Mouse (Mus musculus): ENCODE measurements around the gene Nr1i3. TPM values are rescaled to one million over a fixed set of nuclear protein-coding genes. Genes with fewer than 3 reads are reported as not detected.
"Not testable (repeated sequence)": the region's sequence is repeated elsewhere in the genome, so short reads cannot be mapped to it uniquely, and the experiment has no call there.

Nr1i3 gene
- total RNA-seq, 4 experiments from 2014 or later: 0.14 to 0.55 (median 0.31) TPM

- DNase-seq (ENCODE audit: low spot score in 2 of 2): no peak
Observed at GRCm38 (mm10) chr1:171230215-171230614, 16.4 kb downstream of the Nr1i3 start.

- DNase-seq (ENCODE audit: low spot score in 2 of 2): no peak
Observed at GRCm38 (mm10) chr1:171231844-171232243, 18.1 kb downstream of the Nr1i3 start.

GRCm38 (mm10) chr1:171232348-171232747 lies 18.6 kb downstream of the Nr1i3 start:
- DNase-seq (ENCODE audit: low spot score in 2 of 2): no peak

DNA sequence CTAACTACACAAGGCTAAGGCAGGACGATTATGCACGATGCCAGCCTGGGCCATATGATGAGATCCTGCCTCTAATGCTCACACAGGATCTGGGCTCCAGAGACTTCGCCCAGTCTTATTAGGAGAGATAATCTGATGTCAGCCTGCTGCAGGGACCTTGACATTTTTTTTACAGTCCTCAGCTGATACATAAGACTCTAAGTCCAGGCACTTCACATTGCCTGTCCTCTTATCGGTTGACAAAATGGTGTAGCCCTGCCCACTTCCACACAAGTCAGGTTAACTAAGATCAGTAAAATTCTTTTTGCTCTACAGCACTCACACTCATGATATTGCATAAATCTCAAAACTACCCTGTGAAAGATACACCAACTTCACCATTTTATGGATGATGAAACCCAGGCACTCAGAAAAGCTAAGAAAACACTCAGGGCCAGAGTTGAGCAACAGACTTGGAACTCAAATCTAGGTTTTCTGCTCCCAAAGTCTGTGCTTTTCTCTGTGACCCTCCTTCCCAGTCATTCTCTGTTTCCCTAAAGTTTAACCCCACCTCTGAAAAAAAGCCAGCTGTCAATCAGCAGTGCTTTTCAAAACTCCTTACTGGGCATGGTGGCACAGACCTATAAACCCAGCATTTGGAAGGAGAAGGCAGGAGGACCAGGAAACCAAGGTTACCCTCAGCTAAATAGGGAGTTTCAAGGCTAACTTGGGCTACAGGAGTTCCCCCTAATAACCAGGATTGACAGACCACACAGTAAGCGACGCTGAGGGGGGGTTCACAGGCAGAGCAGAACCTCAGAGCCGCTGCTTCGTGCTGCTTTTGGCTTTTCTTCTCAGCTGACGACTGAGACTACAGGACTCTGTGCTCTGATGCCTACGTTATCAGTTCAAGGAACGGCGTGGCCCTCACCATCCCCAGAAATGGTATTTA lies 19.3 kb downstream of the Nr1i3 start:
- no peak for DNase-seq (ENCODE audit: low spot score in 2 of 2)

GRCm38 (mm10) chr1:171234126-171234525 lies 20.4 kb downstream of the Nr1i3 start, which contains the start of gene Fcer1g:
Gene Fcer1g, minus strand, starts transcription at chr1:171234365.
- no peak for DNase-seq (ENCODE audit: low spot score in 2 of 2)

- no peak for DNase-seq (ENCODE audit: low spot score in 2 of 2)
Observed at GRCm38 (mm10) chr1:171234538-171234937, 20.8 kb downstream of the Nr1i3 start.

DNA sequence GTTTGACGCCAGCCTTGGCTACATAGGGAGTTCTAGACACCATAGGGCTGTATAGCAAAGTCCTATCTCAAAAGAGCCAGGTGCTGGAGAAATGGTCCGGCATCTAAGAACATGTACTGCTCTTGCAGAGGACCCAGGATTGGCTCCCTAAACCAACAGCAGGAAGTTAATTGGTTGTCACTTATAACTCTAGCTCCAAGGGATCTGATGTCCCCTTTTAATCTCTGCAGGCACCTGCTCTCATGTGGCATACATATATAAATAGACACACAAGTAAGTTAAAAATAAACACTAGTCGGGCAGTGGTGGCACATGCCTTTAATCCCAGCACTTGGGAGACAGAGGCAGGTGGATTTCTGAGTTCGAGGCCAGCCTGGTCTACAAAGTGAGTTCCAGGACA lies 22.0 kb downstream of the Nr1i3 start:
- DNase-seq (ENCODE audit: low spot score in 2 of 2): no peak

GRCm38 (mm10) chr1:171237438-171237837 lies 23.7 kb downstream of the Nr1i3 start:
- DNase-seq (ENCODE audit: low spot score in 2 of 2): no peak

DNA sequence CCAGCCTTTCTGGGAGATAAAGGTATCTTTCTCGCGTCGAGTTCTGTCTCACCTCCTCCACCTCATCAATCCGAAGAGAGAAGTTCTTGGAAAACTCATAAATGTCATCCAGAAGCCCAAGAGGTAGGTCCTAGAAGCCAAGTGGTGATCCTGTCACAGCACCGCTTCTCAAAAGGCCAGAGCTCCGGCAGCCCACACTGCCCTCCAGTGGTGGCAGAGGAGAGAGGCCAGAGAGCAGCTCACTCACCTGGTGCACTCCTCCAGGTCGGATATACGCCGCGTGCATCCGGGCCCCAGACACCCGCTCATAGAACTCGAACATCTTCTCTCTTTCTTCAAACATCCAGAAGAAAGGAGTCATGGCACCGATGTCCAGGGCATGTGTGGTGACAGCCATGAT lies 24.7 kb downstream of the Nr1i3 start:
- DNase-seq (ENCODE audit: low spot score in 2 of 2): no peak

- DNase-seq (ENCODE audit: low spot score in 2 of 2): no peak
Observed at GRCm38 (mm10) chr1:171239992-171240744, 26.4 kb downstream of the Nr1i3 start.

DNA sequence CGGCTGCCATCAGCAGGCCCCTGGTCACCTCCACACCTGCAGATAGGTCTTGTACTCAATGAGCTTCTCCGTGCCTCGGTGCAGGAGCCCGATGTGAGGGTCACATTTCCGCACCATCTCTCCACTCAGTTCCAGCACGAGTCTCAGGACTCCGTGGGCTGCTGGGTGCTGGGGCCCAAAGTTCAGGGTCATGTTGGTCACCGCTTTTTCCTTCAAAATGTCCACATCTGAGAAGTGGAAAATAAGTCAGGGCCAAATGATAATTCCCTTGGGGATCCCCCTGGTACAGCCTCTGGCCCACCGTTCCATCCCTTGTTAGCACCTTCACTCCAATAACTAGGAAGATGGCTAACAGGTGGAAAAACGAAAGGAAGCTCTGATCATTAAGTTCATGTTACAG lies 27.1 kb downstream of the Nr1i3 start:
- DNase-seq (ENCODE audit: low spot score in 2 of 2): no peak

DNA sequence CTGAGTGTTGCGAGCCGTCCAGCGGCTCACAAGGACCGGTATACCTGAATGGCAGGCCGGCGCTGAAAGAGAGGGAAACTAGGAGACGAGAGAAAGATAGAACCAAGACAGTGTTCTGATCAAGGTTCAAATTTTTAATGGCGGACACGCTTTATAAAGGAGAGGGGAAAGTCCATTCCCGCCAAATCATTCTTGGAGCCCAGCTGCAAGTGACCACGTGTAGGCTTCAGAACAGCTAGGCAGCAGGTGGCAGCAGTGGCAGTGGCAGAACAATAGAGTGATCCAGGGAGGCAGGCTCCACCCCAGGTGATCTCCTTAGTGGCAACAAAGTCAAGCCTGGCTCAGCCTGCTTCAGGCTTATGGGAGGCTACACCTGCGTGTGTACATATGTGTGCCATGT lies 28.2 kb downstream of the Nr1i3 start:
- DNase-seq (ENCODE audit: low spot score in 2 of 2): not testable (repeated sequence)

- no peak for DNase-seq (ENCODE audit: low spot score in 2 of 2)
Observed at GRCm38 (mm10) chr1:171245353-171245752, 31.6 kb downstream of the Nr1i3 start.

DNA sequence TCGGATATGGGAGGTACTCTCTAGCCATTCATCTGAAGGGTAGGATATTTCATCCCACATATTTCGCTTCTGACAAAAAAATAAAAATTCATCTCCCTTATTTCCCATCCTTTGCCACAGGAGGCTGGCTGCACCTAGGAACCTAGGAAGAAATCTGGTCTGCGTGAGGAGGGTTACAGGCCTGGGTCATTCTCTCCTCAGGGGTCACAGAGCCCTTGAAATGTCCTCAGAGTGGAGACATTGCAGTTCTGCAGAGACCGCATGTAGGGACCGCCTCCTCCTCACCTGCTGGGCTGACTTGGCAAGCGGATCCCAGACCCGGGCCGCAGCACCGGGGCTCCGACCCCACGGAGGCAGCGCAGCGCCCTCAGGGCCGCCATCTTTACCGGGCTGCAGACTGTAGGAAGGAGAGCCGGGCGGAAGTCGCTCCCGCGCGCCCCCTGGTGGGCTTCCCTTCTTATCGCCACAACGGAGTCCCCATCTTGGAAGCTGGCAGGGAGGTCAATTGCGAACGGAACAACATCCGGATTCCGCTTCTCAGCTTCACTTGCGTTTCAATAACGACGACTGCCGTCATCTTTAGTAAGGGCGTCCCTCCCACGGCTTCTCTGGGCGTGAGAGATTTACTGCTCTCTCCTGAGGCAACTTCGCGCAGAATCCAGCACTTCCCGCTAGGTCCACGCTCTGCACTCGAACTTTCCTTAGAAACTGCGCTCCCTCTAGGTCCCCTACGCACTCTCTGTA lies 33.1 kb downstream of the Nr1i3 start:
- peak; percentile 94 to 98 for DNase-seq (ENCODE audit: low spot score in 2 of 2)

GRCm38 (mm10) chr1:171247453-171247841 lies 33.7 kb downstream of the Nr1i3 start:
- DNase-seq (ENCODE audit: low spot score in 2 of 2): no peak

DNA sequence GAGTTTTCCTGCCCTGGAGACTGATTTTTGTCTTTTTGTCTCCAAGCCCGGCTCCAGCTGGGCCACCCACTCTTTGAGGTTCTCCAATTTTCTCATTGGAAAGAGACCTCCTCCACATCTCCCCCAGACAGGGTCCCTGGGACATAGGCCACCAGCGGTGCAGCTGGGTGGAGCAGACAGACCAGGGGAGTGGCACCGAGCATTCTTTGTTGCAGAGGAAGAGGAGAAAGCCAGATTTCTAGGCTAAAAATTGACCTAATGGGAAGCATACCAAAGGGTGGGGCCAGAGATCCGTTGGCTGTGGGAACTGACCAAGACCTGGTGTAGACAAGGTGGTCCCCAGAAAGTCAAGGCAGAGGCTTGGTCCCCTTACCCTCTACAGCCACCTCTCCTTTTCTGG lies 34.1 kb downstream of the Nr1i3 start:
- DNase-seq (ENCODE audit: low spot score in 2 of 2): no peak

DNA sequence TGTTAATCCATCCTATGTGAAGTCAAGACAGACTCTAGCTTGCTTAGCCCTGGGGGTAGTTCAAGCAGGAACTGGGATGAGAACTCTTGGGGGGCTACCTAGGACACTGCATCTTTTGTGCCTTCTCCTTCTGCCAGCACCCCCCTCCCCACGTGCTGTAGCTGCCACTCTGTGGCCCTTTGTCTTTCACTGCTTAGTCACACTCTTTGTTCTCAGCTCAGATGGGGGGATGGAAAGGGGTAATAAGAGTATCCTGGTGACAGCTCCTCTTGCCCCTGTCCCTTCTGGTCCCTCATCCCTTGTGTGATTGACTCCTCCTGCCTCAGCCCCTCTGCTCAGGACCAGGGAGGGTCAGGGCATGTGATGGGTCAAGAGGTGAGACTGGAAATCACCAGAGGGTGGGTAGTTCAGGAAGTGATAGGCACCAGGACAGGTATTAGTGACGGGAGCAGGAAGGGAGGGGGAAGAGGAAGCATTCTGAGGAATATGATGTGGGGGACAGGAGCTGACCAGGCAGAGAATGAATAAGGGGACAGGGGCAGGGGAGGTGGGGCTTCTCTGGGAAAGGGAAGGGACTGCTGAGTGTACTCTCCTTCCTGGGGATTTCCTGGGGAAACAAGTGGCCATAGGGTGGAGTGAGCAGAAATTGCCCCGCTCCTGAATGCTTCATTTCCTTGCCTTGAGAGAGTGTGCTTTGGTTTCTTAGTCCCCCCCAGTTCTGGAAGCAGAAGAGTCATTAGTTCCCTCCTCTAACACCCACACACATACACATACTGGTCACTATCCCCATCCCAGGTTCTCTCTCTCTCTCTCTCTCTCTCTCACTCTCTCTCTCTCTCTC lies 34.8 kb downstream of the Nr1i3 start:
- DNase-seq (ENCODE audit: low spot score in 2 of 2): peak in 1 of 2 experiments; percentile 58

DNA sequence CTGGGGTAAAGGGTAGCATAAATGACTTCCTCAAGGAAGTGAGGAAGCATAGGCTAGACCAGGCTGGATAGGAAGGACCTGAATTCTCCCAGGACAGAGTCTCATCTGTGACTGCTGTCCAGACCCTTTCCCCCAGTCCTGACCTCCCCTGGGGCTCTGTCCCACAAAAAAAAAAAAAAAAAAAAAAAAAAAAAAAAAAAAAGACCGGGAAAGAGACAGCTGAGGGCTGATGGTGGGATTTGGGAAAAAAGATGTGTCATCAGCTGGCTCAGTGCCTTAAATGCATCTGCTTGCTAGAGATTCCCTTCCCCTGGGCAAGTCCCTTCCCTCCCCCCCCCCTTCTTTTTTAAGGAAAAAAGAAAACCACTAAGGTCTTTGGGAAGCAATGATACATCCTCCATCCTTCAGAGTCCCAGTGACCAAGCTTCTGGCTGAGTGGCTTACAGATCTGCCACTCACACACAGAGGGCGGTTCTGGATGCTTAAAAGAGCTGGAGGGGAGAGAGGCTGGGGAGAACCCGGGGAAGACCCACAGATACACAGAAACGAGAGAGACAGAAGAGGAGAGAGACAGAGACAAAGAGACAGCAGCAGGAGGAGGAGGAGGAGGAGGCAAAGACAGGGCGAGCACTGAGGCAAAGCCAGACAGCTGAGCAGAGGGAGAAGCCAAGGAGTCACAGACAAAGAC lies 36.3 kb downstream of the Nr1i3 start, which contains the start of gene Adamts4:
TSS of gene Adamts4 (plus strand) at position 509 of the 688 bp plus-strand sequence.
- DNase-seq (ENCODE audit: low spot score in 2 of 2): no peak

GRCm38 (mm10) chr1:171250680-171251593 lies 37.2 kb downstream of the Nr1i3 start, which contains the start of gene Ndufs2:
Gene Ndufs2, minus strand, starts transcription at chr1:171251388.
- DNase-seq (ENCODE audit: low spot score in 2 of 2): no peak
